Mouse (Mus musculus): ENCODE results near the gene Smarcd3. TPM values are rescaled to one million over a fixed set of nuclear protein-coding genes. Genes with fewer than 3 reads are reported as not detected.
A peak's percentile ranks its signal among the peaks of the same experiment; 100 is the strongest.
"Not testable (repeated sequence)": the region's sequence is repeated elsewhere in the genome, so short reads cannot be mapped to it uniquely, and the experiment has no call there.

The Smarcd3 gene
- polyA plus RNA-seq, 1 experiment from 2014 or later = 92.1 TPM

DNA sequence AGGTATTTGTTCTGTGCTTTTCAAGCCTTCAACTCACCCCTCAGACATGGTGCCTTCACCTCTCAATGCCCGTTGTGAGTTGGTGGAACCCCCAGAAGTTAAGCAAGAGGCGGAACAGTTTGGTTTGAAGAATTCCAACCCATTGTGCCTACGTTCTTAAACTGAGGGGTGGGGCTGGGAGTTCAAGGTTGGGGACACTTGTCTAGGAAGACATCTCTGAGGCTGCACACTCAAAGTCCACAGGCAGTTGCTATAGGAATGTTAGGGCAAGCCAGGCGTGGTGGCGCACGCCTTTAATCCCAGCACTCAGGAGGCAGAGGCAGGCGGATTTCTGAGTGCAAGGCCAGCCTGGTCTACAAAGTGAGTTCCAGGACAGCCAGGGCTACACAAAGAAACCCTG, 68.9 kb downstream of the Smarcd3 start:
- 85% methylated on average over 7 of the region's 7 CpGs for WGBS
- H3K36me3 ChIP-seq; H3K4me3 ChIP-seq; H3K27ac ChIP-seq; DNase-seq (ENCODE audit: low spot score); H3K9me3 ChIP-seq: not testable (repeated sequence)
- peaks cover 16% of the 10 kb centered on the region for H3K4me1 ChIP-seq
- H3K27me3 ChIP-seq (ENCODE audit: insufficient read depth, poor library complexity, severe bottlenecking) = peaks cover 32% of the 10 kb centered on the region

DNA sequence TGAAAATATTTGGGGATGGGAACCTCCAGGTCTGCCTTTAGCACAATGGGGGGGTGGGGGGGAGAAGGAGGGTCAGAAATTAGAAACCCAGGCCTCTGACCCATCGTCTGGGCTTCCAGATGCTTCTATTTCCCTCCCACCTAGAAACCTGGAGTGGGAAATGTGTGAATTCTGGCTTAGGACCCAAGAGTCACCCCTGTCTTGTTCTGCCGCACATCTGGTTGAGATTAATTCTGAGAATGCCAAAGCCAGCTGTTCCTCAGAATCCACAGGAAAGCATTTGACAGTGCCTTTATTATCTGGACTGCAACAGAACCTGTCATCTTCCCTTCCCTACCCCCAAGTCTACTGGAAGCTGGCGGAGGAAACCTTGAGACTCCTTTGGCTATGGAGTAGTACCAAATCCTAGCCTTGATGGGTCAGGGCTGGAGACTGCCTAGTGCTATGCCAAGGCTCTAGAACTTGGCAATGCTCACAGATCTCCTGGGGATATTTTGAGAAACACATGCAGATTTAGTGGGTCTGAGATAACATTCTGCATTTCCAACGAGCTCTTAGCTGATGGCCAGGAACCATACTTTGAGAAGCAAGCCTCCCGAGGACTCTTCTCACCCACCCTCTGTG, 70.5 kb downstream of the Smarcd3 start:
- Histone ChIP-seq H3K9me3 (no peaks in the 10 kb centered on the region), H3K36me3 (no peaks in the 10 kb centered on the region), H3K4me3 (no peak overlapping the region), H3K4me1 (peaks cover 16% of the 10 kb centered on the region), H3K27ac (no peak overlapping the region), H3K27me3 (ENCODE audit: insufficient read depth, poor library complexity, severe bottlenecking) (peaks cover 48% of the 10 kb centered on the region)
- 67% methylated on average over 5 of the region's 5 CpGs for WGBS
- DNase-seq (ENCODE audit: low spot score) = no peak

- DNase-seq (ENCODE audit: low spot score) = no peak
- H3K36me3 ChIP-seq = no peaks in the 10 kb centered on the region
- H3K27ac ChIP-seq = peak overlapping the region; percentile 29; the same call in 1 of the 2 replicates
- no peaks in the 10 kb centered on the region for H3K9me3 ChIP-seq
- H3K4me1 ChIP-seq = peaks cover 18% of the 10 kb centered on the region
- H3K27me3 ChIP-seq (ENCODE audit: insufficient read depth, poor library complexity, severe bottlenecking) = peaks cover 55% of the 10 kb centered on the region
- peak overlapping the region; percentile 36; the same call in 1 of the 2 replicates for H3K4me3 ChIP-seq
- WGBS = 41% methylated on average over 2 of the region's 2 CpGs
Measured at GRCm38 (mm10) chr5:24551317-24551688, 72.9 kb downstream of the Smarcd3 start.

- H3K4me1 ChIP-seq = peaks cover 18% of the 10 kb centered on the region
- H3K27ac ChIP-seq = peak overlapping the region; percentile 29; the same call in 1 of the 2 replicates
- H3K4me3 ChIP-seq = peak overlapping the region; percentile 36; the same call in 1 of the 2 replicates
- 41% methylated on average over 26 of the region's 26 CpGs for WGBS
- DNase-seq (ENCODE audit: low spot score) = no peak
- H3K9me3 ChIP-seq = no peaks in the 10 kb centered on the region
- H3K36me3 ChIP-seq = no peaks in the 10 kb centered on the region
- H3K27me3 ChIP-seq (ENCODE audit: insufficient read depth, poor library complexity, severe bottlenecking) = peaks cover 56% of the 10 kb centered on the region
Measured at GRCm38 (mm10) chr5:24550598-24551316, 73.5 kb downstream of the Smarcd3 start.

- 75% methylated on average over 7 of the region's 7 CpGs for WGBS
- H3K27ac ChIP-seq = no peak overlapping the region
- H3K4me3 ChIP-seq = no peak overlapping the region
- H3K36me3 ChIP-seq = no peaks in the 10 kb centered on the region
- H3K4me1 ChIP-seq = peaks cover 34% of the 10 kb centered on the region
- DNase-seq (ENCODE audit: low spot score) = no peak
- peaks cover 20% of the 10 kb centered on the region for H3K27me3 ChIP-seq (ENCODE audit: insufficient read depth, poor library complexity, severe bottlenecking)
- no peaks in the 10 kb centered on the region for H3K9me3 ChIP-seq
Measured at GRCm38 (mm10) chr5:24542643-24543042, 81.6 kb downstream of the Smarcd3 start.

DNA sequence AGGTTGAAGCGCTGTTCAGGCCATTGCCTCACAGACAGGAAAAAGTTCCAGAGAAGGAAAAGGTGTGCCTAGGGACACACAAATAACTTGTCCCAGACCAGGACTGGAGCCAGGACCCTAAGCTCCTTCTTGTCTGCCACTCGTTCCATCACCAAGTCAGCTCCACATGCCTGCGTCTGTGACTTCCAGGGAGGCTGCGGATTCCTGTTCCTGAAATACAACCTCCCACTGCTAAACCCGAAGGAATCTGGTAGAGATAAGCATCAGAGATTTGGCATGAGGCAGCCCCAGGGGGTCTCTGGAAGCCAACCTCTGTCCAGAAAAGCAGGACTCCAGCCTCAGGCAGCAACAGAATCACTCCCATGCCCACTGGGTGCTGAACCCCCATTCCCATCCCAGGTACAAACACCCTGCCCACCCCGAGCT, 83.1 kb downstream of the Smarcd3 start:
- 6% methylated on average over 6 of the region's 6 CpGs for WGBS
- Histone ChIP-seq H3K36me3 (no peaks in the 10 kb centered on the region), H3K4me1 (peaks cover 34% of the 10 kb centered on the region), H3K27ac (peak overlapping the region; percentile 80; the same call in 1 of the 2 replicates), H3K9me3 (no peaks in the 10 kb centered on the region), H3K4me3 (peak overlapping the region; percentile 54), H3K27me3 (ENCODE audit: insufficient read depth, poor library complexity, severe bottlenecking) (peaks cover 25% of the 10 kb centered on the region)
- no peak for DNase-seq (ENCODE audit: low spot score)

MicroRNAs encoded within 50 kb of the gene (microRNA counts, 519-probe panel; counts per million panel counts)
- microRNA mmu-miR-671-3p = not detected
- microRNA mmu-miR-671-5p = not detected

Small RNAs within 50 kb of the gene (microRNA-seq; reads per million reads assigned to microRNA genes)
- 524 reads per million, percentile 72 among the genes with 10 or more reads in this experiment for gene Mir671

Other genes starting within 250 kb of the Smarcd3 start
- gene Atg9b, start 232.3 kb downstream of the Smarcd3 start, polyA plus RNA-seq (2016; fragmentation: Nextera tagmentation; extraction: Ambion mirVana) = 1.2 and 2.3 TPM in 2 replicates
- gene Abcb8, start 230.7 kb downstream of the Smarcd3 start, polyA plus RNA-seq (2016; fragmentation: Nextera tagmentation; extraction: Ambion mirVana) = 62.7 and 81.3 TPM in 2 replicates
- gene Asic3, start 211.0 kb downstream of the Smarcd3 start, polyA plus RNA-seq (2016; fragmentation: Nextera tagmentation; extraction: Ambion mirVana) = 0.11 TPM in 1 of 2 replicates, not detected in the other
- gene Cdk5, start 200.9 kb downstream of the Smarcd3 start, polyA plus RNA-seq (2016; fragmentation: Nextera tagmentation; extraction: Ambion mirVana) = 33.9 and 37.4 TPM in 2 replicates
- 33.2 and 36.0 TPM in 2 replicates for gene Slc4a2, start 200.6 kb downstream of the Smarcd3 start, polyA plus RNA-seq (2016; fragmentation: Nextera tagmentation; extraction: Ambion mirVana)
- 156 and 197 TPM in 2 replicates for gene Fastk, start 179.1 kb downstream of the Smarcd3 start, polyA plus RNA-seq (2016; fragmentation: Nextera tagmentation; extraction: Ambion mirVana)
- gene Tmub1, start 176.6 kb downstream of the Smarcd3 start, polyA plus RNA-seq (2016; fragmentation: Nextera tagmentation; extraction: Ambion mirVana) = 21.3 and 22.3 TPM in 2 replicates
- 20.1 and 30.1 TPM in 2 replicates for gene Agap3, start 172.2 kb downstream of the Smarcd3 start, polyA plus RNA-seq (2016; fragmentation: Nextera tagmentation; extraction: Ambion mirVana)
- 0.06 TPM in 1 of 2 replicates, not detected in the other for gene Gbx1, start 97.2 kb downstream of the Smarcd3 start, polyA plus RNA-seq (2016; fragmentation: Nextera tagmentation; extraction: Ambion mirVana)
- gene Asb10, start 83.4 kb downstream of the Smarcd3 start, polyA plus RNA-seq (2016; fragmentation: Nextera tagmentation; extraction: Ambion mirVana) = 1.6 and 3.3 TPM in 2 replicates
- 0.06 and 0.09 TPM in 2 replicates for gene 4931409K22Rik, start 67.6 kb downstream of the Smarcd3 start, polyA plus RNA-seq (2016; fragmentation: Nextera tagmentation; extraction: Ambion mirVana)
- 107 and 126 TPM in 2 replicates for gene Abcf2, start 46.9 kb downstream of the Smarcd3 start, polyA plus RNA-seq (2016; fragmentation: Nextera tagmentation; extraction: Ambion mirVana)
- gene Chpf2, start 37.7 kb downstream of the Smarcd3 start, polyA plus RNA-seq (2016; fragmentation: Nextera tagmentation; extraction: Ambion mirVana) = 19.1 and 22.8 TPM in 2 replicates
- 27.1 and 27.4 TPM in 2 replicates for gene Nub1, start 61.1 kb upstream of the Smarcd3 start, polyA plus RNA-seq (2016; fragmentation: Nextera tagmentation; extraction: Ambion mirVana)
- 14.0 and 29.3 TPM in 2 replicates for gene Wdr86, start 106.3 kb upstream of the Smarcd3 start, polyA plus RNA-seq (2016; fragmentation: Nextera tagmentation; extraction: Ambion mirVana)
- 2.7 and 4.1 TPM in 2 replicates for gene Crygn, start 133.6 kb upstream of the Smarcd3 start, polyA plus RNA-seq (2016; fragmentation: Nextera tagmentation; extraction: Ambion mirVana)
- 219 and 225 TPM in 2 replicates for gene Rheb, start 218.2 kb upstream of the Smarcd3 start, polyA plus RNA-seq (2016; fragmentation: Nextera tagmentation; extraction: Ambion mirVana)